Mouse (Mus musculus) cerebellum, postnatal 36 days (tissue): ENCODE results near the gene Gm38392.
A peak's percentile ranks its signal among the peaks of the same experiment; 100 is the strongest.
"Not testable (repeated sequence)": the region's sequence is repeated elsewhere in the genome, so short reads cannot be mapped to it uniquely, and the experiment has no call there.

Source experiments
- DNase-seq, 2 experiments: peaks; one replicate each; pipeline ENCODE4 v3.0.0; 2021 to 2022; ENCODE audit warnings: mixed read lengths in 2 of 2

Gene Gm38392

DNA sequence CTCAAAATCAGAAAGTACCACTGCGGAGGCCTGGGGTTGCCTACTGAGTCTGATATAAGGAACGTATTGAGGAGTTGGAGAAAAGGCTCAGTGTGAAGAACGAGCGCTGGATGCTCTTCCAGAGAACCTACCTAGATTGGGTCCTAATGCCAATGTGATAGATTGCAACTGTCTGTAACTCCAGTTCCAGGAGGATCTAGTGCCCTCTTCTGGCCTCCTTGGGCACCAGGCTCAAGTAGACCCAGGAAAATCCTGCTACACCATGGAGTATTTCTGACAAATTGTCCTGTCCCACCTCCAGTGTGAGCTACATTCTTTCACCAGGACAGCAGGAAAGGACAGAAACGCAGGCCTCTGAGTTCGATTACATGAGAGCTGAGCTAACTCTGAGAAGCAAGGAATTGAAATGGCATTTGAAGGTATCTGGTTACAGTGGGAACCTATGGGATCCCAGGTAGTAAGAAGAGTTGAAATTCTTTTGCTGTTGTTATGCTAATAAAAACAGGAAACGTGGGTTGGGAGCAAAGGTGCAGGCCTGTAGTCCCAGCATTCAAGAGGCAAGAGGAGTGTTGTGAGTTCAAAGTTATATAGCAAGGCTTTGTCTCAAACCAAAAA is 10.4 kb downstream of the Gm38392 start:
- peak; percentile 27 to 31 for DNase-seq

DNA sequence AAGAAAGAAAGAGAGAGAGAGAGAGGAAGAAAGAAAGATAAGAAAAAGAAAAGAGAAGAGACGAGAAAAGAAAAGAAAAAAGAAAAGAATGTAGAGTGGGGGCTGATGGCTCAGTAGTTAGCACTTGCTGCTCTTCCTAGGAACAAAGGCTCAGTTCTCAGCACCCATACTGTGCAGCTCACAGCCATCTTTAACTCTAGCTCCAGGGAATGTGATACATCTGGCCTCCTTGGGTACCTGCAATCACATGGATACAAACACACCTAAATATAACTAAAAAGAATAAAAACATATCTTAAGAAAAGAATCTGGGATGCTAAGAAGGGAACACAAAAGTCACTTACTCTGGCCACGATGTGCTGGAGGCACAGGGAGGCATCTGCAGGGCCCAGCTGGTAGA is 10.9 kb downstream of the Gm38392 start:
- no peak for DNase-seq

DNA sequence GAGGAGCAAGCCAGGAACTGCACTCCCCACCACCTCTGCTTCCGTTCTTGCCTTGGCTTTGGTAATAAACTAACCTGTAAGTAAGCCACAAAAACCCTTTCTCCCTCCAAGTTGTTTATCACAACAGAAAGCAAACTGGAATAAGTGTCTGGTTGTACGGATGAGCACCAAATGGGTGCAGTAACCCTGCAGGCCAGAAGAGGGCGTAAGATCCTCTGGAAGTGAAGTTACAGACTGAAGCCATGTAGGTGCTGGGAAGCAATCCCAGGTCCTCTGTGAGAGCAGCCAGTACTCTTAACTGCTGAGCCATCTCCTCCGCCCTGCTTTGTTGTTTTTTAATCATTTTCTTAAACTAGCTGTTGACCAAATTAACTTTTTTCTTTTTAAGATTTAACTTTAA is 13.0 kb downstream of the Gm38392 start:
- DNase-seq, result no peak

DNA sequence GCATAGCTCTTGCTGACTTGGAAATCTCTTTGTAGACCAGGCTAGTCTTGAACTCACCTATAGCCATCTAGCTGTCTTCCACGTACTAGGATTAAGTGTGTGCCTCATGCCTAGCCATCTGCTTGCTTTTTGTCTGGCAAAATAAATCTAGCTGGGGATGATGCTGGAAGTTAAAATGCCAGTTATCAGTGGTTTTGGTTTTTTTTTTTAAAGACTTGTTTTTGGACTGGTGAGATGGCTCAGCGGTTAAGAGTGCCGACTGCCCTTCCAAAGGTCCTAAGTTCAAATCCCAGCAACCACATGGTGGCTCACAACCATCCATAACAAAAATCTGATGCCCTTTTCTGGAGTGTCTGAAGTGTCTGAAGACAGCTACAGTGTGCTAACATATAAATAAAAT is 15.2 kb downstream of the Gm38392 start:
- DNase-seq, result no peak

DNA sequence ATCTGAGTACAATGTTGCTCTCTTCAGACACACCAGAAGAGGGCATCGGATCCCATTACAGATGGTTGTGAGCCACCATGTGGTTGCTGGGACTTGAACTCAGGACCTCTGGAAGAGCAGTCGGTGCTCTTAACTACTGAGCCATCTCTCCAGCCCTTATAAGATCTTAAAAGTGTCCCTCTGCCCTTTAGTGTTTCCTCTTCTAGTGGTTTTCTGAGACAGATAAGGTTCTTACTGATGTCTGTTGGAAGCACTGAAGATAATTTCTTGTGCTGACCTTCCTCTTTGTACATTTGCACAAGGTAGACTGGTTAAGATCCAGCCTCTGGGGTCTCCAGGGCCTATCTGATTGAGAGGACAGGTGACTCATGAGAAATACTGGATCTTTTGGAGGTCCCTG is 15.7 kb downstream of the Gm38392 start:
- DNase-seq, result not testable (repeated sequence)

DNA sequence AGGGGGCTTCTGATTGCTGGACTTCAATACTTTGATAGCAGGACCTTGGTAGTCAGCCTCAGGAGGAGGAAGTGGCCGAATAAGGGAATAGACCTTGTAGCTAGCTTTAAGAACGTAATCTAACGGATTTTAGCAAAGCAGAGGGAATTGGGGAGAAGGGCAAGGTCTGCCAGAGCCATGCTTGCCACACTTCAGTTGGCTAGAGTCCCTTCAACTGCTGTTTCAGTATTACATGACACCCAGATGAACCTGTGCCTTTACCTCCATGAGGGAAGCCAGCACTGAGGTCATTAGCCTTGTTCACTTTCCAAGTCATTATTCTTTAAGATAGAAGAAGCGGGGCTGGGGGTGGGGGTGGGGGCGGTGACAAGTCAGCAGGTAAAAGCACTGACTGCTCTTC is 18.0 kb downstream of the Gm38392 start:
- DNase-seq, result no peak

DNA sequence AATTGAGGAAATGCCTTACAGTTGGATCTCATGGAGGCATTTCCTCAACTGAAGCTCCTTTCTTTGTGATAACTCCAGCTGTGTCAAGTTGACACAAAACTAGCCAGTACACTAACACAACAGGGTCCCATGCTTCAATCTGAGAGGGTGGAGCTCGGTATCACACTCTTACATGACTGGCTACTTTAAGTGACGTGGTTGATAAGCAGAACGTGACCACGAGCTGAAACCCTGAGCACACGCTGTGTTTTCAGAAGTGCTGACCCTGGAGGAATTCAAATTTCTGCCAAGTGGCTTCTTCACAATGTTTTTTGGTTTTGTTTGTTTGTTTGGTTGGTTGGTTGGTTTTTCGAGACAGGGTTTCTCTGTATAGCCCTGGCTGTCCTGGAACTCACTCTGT is 19.0 kb downstream of the Gm38392 start:
- DNase-seq, result not testable (repeated sequence)

DNA sequence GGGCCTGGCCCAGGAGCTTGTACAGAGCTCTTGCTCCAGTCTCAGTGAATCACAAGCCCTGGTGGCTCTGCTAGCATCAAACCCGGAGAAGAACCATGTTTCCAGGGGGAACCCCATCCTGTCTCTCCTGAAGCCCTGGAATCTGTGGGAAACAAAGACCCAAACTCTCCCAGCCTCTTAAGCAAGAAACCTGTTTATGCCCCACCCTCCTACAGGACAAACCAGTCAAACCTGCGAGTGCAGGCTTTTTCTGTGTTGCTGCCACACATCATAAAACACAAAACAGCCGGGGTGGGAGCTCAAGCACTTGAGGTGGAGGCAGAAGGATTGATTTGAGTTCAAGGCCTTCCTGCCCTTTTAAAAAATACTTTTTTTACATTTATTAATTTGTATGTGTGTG is 24.7 kb downstream of the Gm38392 start:
- DNase-seq, result no peak

DNA sequence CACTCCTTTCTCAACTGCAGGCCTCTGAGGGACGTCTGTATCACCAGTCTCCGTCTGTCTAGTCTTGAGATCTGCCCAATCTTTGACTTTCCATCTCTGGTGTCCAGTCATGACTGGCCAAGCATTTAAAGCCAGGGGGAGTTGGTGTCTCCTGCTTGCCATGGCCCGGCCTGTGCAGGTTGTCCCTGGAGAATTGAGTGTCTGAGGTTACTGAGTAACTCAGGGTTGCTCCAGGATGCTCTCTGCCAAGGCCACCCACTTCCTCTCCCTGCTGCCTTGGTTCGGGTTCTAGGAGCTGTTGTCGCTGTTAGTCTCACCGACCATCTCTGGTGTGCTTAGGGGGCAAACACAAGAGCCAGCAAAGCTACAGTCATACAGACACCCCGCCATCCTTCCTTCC is 30.6 kb downstream of the Gm38392 start:
- no peak for DNase-seq

DNA sequence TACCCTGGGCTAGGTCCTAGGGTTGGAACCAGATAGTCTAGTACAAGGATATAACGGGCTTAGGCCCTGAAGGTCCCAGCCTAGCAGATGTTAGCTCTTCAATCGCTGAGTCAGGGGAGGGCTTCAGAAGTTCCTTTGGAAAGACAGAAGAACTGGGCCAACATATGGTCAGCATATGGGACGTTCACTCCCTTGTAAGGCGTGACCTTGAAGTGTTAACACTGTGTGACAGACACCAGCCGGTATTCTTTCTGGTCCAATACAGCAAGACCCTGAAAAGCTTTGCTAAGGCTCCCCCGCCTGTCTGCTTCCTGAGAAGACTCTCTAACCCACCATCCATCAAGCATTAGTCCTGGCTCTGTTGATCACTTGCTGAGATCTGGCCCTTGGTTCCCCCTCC is 31.1 kb downstream of the Gm38392 start:
- DNase-seq, result no peak

DNA sequence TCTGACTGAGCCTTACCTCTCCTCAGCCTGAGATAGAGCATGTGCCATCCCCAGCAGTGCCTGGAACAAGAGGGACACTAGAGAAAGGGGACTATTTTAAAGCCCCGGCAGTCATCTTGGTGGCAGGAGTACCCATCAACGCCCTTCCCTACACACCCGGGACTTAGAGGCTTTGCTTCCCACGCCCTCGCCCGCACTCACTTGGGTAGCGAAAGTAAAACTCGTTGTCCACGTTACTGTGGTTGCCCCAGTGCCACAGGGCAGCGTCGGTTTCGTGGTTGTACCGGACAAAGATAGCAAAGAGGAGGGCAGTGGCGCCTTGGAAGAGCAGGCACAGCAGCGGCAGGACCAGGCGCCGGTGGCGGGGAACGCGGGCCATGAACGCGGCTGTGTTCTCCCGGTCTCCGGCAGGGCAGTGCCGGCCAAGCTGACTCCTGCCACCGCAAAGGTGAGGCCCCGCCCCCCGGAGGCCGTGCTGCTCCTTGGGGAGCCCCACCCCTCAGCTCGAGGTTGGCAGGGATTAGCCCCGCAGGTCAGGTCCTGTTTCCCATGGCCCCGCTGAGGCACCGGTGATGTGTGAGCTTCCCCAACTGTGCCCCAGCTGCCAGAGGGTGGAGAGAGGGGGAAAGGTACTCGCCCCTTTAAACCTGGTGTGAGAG is 32.6 kb downstream of the Gm38392 start, which contains the start of gene Rhbg:
Gene Rhbg (minus strand): TSS at position 442 of the 659 bp plus-strand sequence.
- peak; percentile 47 to 68 for DNase-seq

DNA sequence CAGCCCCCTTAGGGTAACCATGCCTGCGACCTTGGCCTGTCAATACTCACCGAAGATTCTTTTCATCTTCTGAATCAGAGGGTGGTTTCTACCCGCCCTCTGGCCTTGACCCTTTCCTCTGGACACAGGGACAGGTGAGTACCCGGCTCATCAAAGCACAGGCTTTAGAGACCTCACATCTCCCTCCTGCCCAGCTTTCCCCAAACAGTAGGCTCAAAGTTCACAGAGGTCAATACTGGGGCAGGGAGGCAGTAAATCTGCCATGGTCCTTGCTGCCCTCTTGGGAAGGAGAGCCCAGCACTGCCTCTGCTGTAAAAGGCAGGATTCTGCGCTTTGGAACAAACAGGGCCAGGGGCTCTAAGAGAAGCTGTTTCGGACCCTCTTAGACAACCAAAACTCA is 34.3 kb downstream of the Gm38392 start:
- no peak for DNase-seq

DNA sequence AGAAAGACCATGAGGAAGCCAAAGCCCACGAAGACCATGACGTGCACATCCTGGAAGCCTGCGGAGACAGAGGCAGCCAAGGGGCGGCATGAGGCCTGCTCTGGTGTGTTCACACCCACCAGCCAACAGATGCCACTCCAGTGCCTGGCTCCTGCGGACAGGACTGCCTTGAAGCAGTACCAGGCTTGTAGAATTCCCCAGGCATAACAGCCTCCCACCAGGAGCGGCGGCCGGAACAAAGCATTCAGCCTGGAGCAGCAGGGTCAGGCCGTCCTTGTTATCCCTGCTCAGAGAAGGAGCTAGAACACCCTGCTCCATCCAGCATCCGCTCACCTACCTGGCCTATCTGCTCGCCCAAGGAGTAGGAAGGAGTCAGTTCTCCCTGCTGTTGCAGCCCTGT is 38.6 kb downstream of the Gm38392 start:
- no peak for DNase-seq

DNA sequence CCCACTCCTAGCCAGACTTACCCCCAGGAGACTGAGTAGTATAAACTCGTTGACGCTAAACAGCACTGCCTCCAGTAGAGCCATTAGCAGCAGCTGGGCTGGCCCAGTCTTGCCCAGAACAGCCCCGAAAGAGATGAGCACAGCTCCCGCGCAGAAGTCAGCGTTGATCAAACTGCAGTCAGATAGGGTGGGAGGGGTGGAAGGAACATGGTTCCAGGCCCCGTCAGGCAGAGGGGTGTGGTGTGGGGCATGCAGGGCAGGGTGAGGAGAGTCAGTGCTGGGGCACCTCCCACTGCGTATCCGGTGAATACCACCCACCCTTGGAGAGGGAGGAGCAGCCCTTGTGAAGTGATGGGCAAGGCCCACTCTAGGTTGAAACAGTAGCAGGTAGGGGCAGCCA is 39.3 kb downstream of the Gm38392 start:
- no peak for DNase-seq

DNA sequence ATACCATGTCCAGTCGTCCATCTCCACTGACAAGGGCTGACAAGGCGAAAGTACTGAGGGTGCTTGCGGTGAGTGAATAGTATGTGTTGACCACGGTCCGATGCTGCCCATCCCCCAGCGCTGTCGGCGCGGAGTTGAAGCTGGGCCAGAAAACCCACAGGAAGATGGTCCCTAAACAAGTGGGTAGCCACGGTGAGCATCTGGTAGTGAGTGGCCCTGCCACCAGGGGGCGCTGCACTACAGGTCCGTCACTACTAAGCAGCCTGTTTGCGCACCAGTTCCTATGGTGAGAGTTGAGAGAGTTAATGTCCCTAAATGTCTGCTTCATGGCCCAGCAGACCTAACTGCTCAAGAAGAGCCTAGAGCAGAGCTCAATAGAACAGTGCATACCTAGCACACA is 41.2 kb downstream of the Gm38392 start:
- DNase-seq, result peak; percentile 78 to 82

DNA sequence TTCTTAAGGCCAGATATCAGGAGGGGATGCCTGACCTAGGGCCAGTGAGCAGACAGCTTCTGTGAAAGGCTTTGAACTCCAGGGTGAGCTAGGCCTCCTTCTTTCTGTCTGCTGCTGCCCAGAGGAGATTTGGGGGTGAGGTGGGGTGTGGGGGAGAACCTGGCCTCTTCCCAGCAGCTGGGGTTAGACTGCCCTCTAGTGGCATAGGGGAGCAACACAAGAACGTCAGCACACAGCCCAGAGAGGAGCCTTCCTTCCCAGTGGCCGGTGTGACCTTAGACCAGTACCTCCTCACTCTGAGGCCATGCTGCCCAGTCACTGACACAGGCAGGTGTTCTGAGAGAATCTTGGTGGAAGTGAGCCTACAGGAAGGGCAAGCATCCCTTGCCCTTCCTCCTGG is 42.9 kb downstream of the Gm38392 start:
- peak; percentile 65 to 66 for DNase-seq

DNA sequence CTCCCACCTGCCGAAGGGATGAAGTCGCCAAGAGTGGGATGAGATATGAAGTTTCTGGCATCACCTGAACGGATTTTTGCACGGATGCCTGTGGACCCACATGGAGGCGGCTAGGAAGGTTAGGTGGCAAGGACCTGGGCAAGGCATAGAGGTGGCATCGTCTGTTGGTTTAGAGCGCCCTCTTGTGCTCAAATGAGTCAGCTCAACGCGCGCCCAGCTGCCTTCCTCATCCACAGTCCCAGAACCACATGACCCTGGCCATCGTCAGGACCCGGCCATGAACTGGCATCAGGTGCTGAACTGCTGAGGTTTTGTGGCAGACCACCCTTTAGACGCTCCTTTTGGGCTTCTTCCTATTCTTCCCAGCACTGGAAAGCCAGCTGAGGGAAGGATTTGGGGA is 44.5 kb downstream of the Gm38392 start:
- peak; percentile 89 to 93 for DNase-seq

DNA sequence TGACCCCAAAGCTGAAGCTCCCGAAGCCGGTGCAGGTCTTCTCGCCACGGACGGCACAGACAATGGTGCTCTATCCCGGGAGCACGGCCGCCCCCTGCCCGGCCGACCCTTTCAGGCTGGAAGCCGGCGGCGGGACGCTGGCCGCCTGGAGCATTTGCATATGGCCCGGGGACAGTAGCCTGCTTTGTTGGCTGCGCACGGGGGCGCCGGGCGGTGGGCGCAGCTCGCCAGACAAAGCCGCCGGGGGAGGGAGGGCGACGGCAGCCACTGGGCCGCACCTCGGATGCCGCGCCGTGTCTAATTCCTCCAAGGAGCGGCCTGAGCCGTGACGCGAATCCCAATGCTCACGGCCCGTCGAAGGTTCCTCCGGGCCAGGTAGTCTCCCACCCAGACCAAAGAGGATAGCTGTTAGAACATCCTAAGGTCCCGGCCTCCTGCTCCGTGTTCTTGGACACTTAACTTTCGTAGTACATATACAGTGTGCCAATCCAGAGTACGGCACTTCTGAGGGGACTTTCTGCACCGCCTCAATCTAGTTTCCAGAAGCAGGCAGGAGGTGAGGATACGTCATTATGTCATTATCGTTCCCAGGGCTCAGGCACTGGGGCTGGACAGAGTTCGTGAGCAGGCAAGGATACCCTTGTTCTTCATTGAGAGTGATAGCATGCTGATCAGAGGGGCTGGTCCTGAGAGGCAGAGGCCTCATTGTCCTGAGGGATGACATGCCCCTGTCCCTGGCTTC is 45.8 kb downstream of the Gm38392 start:
- DNase-seq, result no peak

DNA sequence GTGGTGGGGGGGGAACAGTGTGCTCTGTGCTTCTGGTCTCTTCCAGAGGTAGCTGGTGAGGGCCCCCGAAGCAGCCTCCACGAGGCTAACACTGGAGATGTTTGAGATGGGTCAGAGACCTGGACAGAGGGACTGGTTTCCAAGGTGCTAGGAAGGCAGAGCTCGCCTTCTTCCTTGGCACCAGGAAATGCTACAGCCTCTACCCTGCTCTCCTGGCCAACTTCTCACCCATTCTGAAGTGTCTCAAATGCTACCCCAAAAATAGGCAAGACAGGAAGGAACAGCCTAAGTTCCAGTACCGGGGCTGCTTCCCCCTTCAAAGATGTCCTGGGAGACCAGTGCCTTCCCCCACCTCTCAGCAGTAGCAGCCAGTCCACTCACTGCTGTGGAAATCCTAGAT is 47.6 kb downstream of the Gm38392 start:
- no peak for DNase-seq

DNA sequence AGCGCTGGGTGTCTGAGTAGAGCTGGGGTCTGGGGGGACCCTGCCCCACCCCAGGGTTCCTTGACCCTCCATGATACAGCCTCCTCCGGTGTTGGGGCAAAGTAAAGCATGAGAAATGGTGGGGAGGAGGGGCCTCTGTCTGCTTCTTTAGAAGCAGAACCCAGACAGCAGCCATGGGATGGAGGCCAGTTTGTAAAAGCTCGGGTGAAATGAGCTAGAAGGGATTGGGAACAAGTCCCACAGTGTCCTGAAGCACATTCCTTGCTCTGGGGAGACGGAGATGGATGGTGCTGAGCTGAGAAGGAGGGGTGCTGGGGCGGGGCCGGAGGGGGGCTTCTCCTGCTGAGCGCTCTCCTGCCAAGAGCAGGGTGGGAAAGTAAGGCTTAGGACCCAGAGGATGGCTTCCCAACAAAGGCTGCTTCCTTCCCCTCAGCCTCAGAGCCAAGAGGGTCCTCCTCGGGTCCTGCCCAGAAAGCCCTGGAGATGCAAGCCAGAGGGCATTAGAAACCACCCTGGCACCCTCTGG is 48.1 kb downstream of the Gm38392 start:
- peak in 1 of 2 experiments; percentile 30 for DNase-seq

DNA sequence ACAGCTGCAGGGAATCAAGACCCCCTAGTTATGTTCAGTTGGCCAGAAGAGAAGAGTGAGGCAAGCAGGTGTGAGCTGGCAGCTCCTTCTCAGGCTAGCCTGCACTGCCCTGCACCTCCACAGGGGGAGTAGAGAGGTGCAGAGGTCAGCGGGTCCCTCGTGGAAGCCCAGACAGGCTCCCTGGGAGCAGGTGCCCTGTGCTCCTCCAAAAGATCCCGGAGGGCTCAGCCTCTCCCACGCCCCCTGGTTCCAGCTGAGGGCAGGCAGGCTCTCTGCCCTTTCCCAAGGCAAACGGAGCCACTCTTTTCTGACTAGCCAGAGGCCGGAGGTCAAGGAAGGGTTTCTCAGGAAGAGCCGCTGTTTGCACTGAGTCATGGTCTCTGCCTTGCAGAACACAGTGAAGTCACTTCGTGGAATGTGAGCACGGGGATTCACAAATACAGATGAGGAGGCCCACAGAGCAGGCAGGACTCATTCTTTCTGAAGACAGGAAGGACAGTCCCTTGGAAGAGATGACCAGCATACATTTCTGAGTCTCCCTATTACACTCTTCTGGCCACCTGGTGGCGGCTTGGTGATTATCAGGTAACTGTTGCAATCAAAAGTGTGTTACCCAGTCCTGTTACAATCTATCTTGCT is 49.3 kb downstream of the Gm38392 start:
- DNase-seq, result peak; percentile 68 to 72

DNA sequence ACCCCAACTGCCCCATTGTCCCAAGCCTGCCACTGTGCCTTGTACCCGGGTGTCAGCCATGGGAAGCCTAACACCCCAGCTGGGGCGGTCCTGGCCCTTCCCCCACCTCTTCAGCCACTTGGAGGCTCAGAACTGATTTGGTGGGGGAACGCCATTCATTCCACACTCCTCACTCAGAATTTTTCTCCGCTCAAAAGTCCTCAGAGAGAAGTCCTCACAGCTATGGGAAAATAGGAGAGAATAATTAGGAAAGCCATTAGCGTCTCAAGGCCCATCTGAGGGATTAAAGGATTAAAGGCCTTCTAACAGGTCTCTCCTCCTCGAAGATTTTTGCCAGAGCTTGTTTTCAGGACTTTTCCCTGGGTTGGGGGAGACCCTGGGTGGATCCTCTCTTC is 49.9 kb downstream of the Gm38392 start:
- no peak for DNase-seq

DNA sequence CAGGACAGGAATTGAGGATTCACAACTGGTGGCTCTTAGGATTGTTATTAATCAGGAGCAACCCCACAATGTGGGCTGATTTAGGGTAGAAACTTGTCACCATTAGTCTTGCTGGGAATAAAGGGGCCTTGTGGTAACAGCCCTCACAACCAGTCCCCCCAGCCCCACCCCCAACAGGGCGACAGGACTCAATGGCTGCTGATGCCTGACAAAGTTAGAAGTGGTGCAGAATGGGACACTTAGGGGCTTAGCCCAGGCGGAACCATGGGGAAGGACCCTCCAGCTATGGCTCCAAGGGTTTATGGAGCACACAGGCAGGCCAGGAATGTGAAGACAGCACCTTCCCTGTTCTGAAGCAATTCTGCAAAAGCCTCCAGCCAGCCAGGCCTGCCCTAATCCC is 51.4 kb downstream of the Gm38392 start:
- no peak for DNase-seq
